Mouse (Mus musculus): ENCODE measurements at regions not wholly inside any gene's neighbourhood (a gene's known extent, or its start where the extent isn't known, plus 50 kb on each side); places are given as distances from the start of the nearest gene placed in this dataset.

- Histone ChIP-seq H3K27ac (no peak overlapping the region), H3K4me3 (replicated peaks) (no peak overlapping the region), H3K9me3 (no peaks in the 10 kb centered on the region), H3K4me2 (no peak overlapping the region), H3K36me3 (no peaks in the 10 kb centered on the region), H3K27me3 (replicated peaks) (no peaks in the 10 kb centered on the region), H3K9ac (no peak overlapping the region), H3K4me1 (no peaks in the 10 kb centered on the region)
- 70% methylated on average over 13 of the region's 13 CpGs for whole genome bisulfite sequencing
- no peak for ATAC-seq (ENCODE audit: insufficient read depth, low FRiP score, low read depth)
These were observed 108.9 kb upstream of the Ppm1h start for GRCm38 (mm10) chr10:122569546-122570202.

GRCm38 (mm10) chr10:122570909-122571551 is 107.5 kb upstream of the Ppm1h start:
- ATAC-seq (ENCODE audit: insufficient read depth, low FRiP score, low read depth), result peak; percentile 39
- Histone ChIP-seq H3K9ac (no peak overlapping the region), H3K4me2 (no peak overlapping the region), H3K9me3 (no peaks in the 10 kb centered on the region), H3K36me3 (no peaks in the 10 kb centered on the region), H3K4me3 (replicated peaks) (no peak overlapping the region), H3K27me3 (replicated peaks) (no peaks in the 10 kb centered on the region), H3K27ac (no peak overlapping the region), H3K4me1 (no peaks in the 10 kb centered on the region)
- 23% methylated on average over 13 of the region's 13 CpGs for WGBS

GRCm38 (mm10) chr10:122576171-122577063 is 102.1 kb upstream of the Ppm1h start:
- Histone ChIP-seq H3K4me3 (replicated peaks) (no peak overlapping the region), H3K4me2 (no peak overlapping the region), H3K27me3 (replicated peaks) (no peaks in the 10 kb centered on the region), H3K27ac (no peak overlapping the region), H3K4me1 (no peaks in the 10 kb centered on the region), H3K36me3 (no peaks in the 10 kb centered on the region), H3K9me3 (no peaks in the 10 kb centered on the region), H3K9ac (no peak overlapping the region)
- ATAC-seq (ENCODE audit: insufficient read depth, low FRiP score, low read depth), result no peak
- 89% methylated on average over 8 of the region's 8 CpGs for WGBS

DNA sequence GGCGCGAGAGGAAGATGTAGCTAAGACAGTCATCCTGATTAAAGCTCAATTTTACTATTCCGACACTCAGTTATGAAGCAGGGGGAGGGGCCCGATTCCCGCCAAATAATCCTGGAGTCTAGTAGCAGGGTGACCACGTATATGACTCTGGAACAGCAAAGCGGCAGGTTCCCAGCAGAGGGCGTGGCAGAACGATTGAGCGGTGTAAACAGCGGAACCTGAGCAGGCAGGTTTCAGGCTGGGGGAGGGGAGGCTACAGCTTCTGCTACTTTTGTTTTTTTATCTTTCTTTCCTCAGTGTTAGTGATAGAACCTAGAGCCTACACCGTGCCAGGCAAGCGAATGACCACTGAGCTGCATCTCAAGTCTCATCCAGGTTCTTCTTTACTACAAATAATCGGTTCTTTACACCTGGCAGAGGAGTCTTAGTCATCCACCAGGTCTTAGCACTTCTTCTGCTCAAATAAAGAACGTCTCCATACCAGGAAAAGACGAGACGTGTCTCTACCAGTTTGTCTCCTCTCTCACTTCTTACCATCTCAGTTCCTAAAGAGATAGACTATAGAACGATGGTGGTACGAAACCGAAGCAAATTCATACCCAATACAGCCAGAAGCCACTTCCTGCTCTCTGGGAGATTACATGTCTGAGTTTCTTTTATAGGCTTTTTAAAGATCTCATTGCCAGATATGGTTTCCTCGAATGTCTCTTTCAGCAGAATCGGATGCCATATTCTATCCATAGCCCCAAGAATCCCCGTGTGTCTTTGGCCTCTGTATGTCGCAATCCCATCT is 100.2 kb upstream of the Ppm1h start:
- 0 out of 2 replicates have a peak, but pooled peaks have one; percentile 7 for ATAC-seq (ENCODE audit: insufficient read depth, low FRiP score, low read depth)
- no peak overlapping the region for H3K27ac ChIP-seq
- no peak overlapping the region for H3K9ac ChIP-seq
- no peaks in the 10 kb centered on the region for H3K9me3 ChIP-seq
- no peaks in the 10 kb centered on the region for H3K36me3 ChIP-seq
- no peak overlapping the region for H3K4me3 ChIP-seq (replicated peaks)
- H3K27me3 ChIP-seq (replicated peaks), result no peaks in the 10 kb centered on the region
- WGBS, result 56% methylated on average over 24 of the region's 24 CpGs
- H3K4me1 ChIP-seq, result no peaks in the 10 kb centered on the region
- no peak overlapping the region for H3K4me2 ChIP-seq

DNA sequence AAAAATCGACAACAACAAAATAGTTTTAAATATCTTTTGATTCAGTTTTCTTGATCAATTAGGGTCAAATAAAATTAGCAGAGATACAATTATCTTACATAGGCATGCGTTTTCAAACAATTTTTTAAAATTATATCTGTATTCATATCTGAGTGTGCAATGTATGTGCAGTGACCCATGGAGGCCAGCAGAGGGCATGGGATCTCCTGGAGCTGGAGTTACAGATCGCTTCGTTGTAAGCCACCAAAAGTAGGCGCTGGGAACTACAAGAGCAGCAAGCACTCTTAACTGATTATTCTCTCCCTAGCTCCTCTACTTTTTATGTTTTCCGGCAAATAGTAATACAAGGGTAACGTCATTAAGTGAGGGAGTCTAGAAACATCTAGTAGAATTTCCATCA is 97.5 kb upstream of the Ppm1h start:
- H3K9ac ChIP-seq, result no peak overlapping the region
- no peaks in the 10 kb centered on the region for H3K9me3 ChIP-seq
- H3K4me1 ChIP-seq, result no peaks in the 10 kb centered on the region
- H3K36me3 ChIP-seq, result no peaks in the 10 kb centered on the region
- H3K4me2 ChIP-seq, result no peak overlapping the region
- no peak for ATAC-seq (ENCODE audit: insufficient read depth, low FRiP score, low read depth)
- 81% methylated on average over 7 of the region's 7 CpGs for WGBS
- H3K4me3 ChIP-seq (replicated peaks), result no peak overlapping the region
- H3K27ac ChIP-seq, result no peak overlapping the region
- H3K27me3 ChIP-seq (replicated peaks), result no peaks in the 10 kb centered on the region

DNA sequence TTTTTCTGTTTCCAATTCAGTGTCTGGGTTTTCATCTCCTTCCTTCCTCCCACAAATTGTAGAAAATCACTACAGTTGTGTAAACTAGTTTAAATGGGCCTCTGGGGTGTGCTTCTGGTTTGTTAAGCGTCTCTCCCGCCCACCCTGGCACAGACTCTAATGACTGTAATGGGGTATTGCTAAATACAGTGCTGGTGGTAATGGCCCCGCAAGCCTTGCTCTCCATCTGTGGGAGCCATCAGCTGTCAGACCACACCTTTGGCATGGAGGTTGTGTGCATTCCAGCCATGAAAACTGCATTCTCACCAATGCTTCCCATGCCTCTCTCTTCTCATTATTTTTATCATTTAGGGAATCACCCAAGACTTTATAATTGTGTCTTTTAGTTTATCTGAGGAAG is 91.0 kb upstream of the Ppm1h start:
- H3K4me2 ChIP-seq, result no peak overlapping the region
- H3K36me3 ChIP-seq, result no peaks in the 10 kb centered on the region
- no peaks in the 10 kb centered on the region for H3K9me3 ChIP-seq
- H3K4me3 ChIP-seq (replicated peaks), result no peak overlapping the region
- H3K27ac ChIP-seq, result no peak overlapping the region
- 74% methylated on average over 3 of the region's 3 CpGs for WGBS
- no peak overlapping the region for H3K9ac ChIP-seq
- H3K27me3 ChIP-seq (replicated peaks), result no peaks in the 10 kb centered on the region
- H3K4me1 ChIP-seq, result no peaks in the 10 kb centered on the region
- ATAC-seq (ENCODE audit: insufficient read depth, low FRiP score, low read depth), result no peak

DNA sequence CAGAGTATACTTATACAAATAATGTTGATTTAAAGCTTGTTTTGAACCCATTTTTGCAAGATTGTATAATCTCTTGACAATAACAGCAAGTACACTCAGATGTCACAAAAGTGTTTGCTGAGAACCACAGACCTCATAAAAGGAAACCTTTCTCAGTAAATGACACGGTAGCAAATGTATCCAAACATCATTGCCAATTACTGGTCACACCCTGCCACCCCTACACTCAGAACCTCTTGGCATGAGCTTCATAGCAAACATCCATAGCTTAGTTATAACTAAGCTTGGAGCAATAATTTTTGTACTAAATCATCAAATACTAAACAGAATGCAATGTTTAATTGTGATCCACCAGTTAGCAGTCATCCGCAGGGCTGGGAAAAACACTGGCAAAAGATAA is 79.1 kb upstream of the Ppm1h start:
- H3K4me3 ChIP-seq (replicated peaks), result no peak overlapping the region
- no peaks in the 10 kb centered on the region for H3K4me1 ChIP-seq
- no peaks in the 10 kb centered on the region for H3K9me3 ChIP-seq
- no peak overlapping the region for H3K9ac ChIP-seq
- H3K4me2 ChIP-seq, result no peak overlapping the region
- no peaks in the 10 kb centered on the region for H3K36me3 ChIP-seq
- H3K27me3 ChIP-seq (replicated peaks), result no peaks in the 10 kb centered on the region
- no peak for ATAC-seq (ENCODE audit: insufficient read depth, low FRiP score, low read depth)
- no peak overlapping the region for H3K27ac ChIP-seq
- WGBS, result 80% methylated on average over 2 of the region's 2 CpGs

DNA sequence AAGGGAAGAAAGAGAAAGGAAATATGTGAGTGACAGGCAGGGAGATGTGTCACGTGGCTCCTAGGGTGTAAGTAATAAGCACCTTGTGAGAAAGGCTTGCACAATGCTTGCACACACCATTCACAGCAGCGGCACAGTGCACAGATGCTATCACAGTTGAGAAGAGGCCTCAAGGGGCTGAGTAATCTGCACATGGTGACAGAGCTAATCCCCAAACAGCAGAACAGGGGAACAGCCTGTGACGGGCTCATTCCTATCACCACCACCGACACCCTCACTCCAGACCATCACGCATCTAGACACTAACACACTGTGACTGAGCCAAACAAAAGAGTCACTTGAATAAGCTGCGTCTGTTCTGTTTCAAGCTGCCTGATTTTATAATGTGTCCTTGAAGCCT is 76.2 kb upstream of the Ppm1h start:
- Histone ChIP-seq H3K4me1 (no peaks in the 10 kb centered on the region), H3K9ac (no peak overlapping the region), H3K4me3 (replicated peaks) (no peak overlapping the region), H3K27ac (no peak overlapping the region), H3K9me3 (no peaks in the 10 kb centered on the region), H3K27me3 (replicated peaks) (no peaks in the 10 kb centered on the region), H3K36me3 (no peaks in the 10 kb centered on the region), H3K4me2 (no peak overlapping the region)
- ATAC-seq (ENCODE audit: insufficient read depth, low FRiP score, low read depth), result no peak
- 54% methylated on average over 6 of the region's 6 CpGs for WGBS

- Histone ChIP-seq H3K9me3 (no peaks in the 10 kb centered on the region), H3K9ac (no peak overlapping the region), H3K27ac (no peak overlapping the region), H3K4me1 (no peaks in the 10 kb centered on the region), H3K4me3 (replicated peaks) (no peak overlapping the region), H3K4me2 (no peak overlapping the region), H3K36me3 (no peaks in the 10 kb centered on the region), H3K27me3 (replicated peaks) (no peaks in the 10 kb centered on the region)
- WGBS, result 68% methylated on average over 1 of the region's 1 CpGs
- no peak for ATAC-seq (ENCODE audit: insufficient read depth, low FRiP score, low read depth)
These were observed 74.6 kb upstream of the Ppm1h start for GRCm38 (mm10) chr10:122603960-122604359.

DNA sequence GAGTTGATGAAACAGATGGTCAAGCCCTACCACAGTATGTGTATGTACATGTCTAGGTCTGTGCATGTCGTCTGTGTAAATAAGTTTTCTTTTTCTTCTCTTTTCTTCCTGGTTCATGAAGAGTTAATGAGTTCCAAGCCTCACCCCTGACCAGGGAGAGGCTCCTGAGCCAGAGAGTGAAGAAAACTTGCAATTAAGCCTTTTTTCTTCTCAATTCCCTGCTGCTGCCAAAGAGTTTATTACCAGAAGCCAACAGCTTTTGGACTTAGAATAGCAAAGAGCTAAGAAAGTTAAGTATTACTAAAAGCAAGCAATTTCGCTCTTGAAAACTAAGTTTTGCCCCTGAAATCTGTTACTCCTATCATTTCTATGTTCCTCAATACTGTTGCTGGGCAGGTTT is 65.3 kb upstream of the Ppm1h start:
- Histone ChIP-seq H3K9me3 (no peaks in the 10 kb centered on the region), H3K9ac (no peak overlapping the region), H3K4me2 (no peak overlapping the region), H3K4me3 (replicated peaks) (no peak overlapping the region), H3K4me1 (no peaks in the 10 kb centered on the region), H3K27me3 (replicated peaks) (no peaks in the 10 kb centered on the region), H3K36me3 (no peaks in the 10 kb centered on the region), H3K27ac (no peak overlapping the region)
- ATAC-seq (ENCODE audit: insufficient read depth, low FRiP score, low read depth), result no peak
- WGBS, result 69% methylated on average over 2 of the region's 2 CpGs

DNA sequence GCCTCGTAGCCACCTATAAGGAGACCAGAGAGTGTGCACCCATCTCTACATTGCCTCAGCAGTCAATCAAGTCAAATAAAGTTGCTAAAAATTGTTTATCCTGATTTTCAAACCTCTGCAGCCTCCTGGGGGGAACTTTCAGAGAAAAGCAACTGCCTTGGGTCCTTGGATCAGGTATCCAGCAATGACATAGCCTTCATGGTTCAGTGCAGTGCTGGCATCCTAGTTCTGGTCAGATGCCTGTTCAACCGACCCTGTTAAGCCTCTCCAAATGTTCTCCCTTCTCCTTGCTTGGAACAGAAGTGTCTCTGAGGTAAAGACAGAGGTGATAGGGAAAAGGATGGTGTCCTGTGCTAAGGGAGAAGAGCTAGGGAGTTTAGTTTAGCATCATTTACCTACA is 64.7 kb upstream of the Ppm1h start:
- H3K27ac ChIP-seq, result no peak overlapping the region
- no peaks in the 10 kb centered on the region for H3K9me3 ChIP-seq
- H3K4me2 ChIP-seq, result no peak overlapping the region
- no peaks in the 10 kb centered on the region for H3K36me3 ChIP-seq
- H3K9ac ChIP-seq, result no peak overlapping the region
- 63% methylated on average over 2 of the region's 2 CpGs for WGBS
- H3K4me3 ChIP-seq (replicated peaks), result no peak overlapping the region
- H3K27me3 ChIP-seq (replicated peaks), result no peaks in the 10 kb centered on the region
- H3K4me1 ChIP-seq, result no peaks in the 10 kb centered on the region
- ATAC-seq (ENCODE audit: insufficient read depth, low FRiP score, low read depth), result no peak

All from stomach, embryonic 15.5 days (tissue).